Mouse (Mus musculus): ENCODE results near the gene Tango6.

DNA sequence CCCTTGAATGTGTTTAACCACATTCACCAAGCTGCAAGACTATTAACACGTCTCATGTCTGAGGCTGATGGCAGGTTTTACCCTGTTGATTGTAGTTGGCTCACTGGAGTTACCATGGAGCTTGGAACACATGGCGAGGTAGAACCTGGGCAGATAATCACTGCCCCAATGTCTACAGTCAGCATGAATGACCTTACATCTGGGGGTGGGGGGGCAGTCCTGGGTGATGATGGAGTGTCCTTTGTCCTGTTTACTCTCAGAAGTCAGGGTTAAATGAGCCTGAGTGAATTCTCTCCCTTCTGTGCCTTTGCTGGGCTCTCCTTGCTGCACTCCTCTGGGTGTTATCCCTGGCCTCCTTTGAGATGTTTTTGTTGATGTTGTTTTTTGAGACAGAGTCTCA is 40.7 kb upstream of the Tango6 start:
- no peak for TF ChIP-seq ZC3H11A (IDR thresholded peaks at IDR 0.05; ENCODE audit: borderline replicate concordance, low read depth, low read length)
- no peak for TF ChIP-seq MAFK (IDR thresholded peaks at IDR 0.05; ENCODE audit: insufficient read depth, low read depth, low read length)
- no peak for TF ChIP-seq ZNF384 (IDR thresholded peaks at IDR 0.05; ENCODE audit: low read depth, low read length)

Data from ES-E14 (cell line).